Mouse (Mus musculus): Measurements from ENCODE around the gene Adra2b. TPM values are rescaled to one million over a fixed set of nuclear protein-coding genes. Genes with fewer than 3 reads are reported as not detected.

The Adra2b gene
- not detected in 2 replicates for total RNA-seq (2015; ENCODE audit: low replicate concordance)
- total RNA-seq (2017; ENCODE audit: low replicate concordance): not detected in 2 replicates

DNA sequence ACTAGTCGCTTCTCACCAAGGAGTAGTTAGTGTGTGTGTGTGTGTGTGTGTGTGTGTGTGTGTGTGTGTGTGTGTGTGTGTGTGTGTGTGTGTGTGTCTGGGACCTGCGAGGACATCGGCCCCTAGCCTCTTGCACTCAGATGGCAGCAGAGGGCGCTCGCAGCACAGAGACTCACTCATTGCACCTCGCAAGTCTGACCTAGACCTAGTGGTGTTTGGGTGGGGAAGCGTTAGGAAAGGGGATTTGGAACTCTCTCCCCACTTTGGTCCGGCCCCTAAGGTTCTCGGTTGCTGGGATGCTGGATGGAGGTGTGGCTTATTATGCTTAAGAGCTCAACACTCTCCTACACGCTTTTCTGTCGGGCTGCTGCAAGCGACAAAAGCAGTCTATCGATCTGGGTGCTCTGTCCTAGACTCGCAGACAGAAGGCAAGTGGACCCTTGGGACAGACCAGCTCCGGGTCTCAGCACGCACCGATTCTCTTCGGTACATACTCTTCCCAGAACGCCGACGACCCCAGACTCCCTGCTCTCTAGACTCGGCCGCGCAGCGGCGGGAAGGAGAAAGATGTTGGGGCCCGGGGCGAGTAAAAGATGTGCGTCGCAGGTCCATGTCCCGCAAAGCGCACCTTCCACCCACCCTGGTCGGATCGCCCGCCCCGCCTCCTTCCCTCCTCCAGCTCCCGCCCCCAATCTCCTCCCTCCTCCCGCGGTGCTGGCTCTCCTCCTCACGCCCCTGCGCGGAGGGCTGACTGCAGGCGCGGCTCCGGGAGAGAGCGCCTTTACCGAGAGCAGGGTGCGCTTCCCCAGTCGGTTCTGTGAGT is at the start of gene Adra2b:
Adra2b (plus strand) TSS at position 750 of the 823 bp plus-strand sequence.
- no peak for ATAC-seq (replicated peaks; ENCODE audit: low FRiP score, poor library complexity, severe bottlenecking)

DNA sequence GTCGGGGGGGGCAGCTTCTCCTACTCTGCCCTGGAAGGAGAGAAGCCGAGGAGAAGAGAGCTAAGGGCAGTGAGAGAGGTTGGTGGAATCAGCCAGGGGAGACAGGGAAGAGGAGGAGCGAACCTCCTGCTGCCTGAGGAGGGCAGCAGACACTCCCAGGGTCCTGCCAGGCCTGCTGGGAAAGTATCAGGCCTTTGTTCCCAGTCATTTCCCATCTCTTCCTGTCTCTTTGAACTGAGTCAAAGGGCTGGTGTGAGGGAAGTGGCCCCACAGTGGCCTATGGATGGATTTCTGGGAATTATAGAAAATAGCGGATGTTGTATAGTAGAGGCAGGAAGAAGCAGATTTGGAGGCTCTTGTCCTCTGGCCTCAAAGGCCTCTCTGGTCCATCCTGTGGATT is 49.1 kb upstream of the Adra2b start:
- ATAC-seq (replicated peaks; ENCODE audit: low FRiP score, poor library complexity, severe bottlenecking): no peak

DNA sequence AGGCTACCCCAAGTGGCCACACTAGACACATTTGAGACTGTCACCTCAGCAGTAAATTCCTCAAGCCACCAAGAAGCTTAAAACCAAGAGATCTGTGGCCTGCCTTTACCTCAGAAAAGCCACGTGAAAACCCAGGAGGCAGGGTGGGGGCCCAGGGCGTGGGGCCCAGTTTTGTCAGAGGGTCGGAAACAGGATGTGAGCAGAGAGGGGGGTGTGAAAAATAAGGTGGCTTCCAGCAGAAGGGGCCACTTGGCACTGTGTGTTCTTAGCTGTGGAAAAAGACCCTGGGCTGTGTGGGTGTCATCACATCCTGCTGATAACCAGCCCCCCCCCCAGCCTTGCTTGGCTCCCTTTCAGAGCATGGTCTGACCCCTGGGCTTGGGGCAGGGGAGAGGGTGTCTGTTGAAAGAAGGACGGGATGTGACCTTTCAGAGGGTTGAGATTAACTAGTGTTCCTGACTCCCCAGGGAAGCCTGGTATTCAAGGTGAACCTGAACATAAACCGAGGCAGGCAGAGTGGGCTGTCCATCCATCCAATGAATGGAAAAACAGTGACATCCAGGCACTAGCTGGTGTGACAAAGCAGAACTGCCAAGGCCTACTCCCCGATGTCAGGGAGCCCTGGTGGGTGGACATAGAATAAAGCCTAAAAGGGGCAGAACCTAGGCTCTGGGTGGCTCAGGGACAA is 48.4 kb upstream of the Adra2b start:
- ATAC-seq (replicated peaks; ENCODE audit: low FRiP score, poor library complexity, severe bottlenecking): no peak

DNA sequence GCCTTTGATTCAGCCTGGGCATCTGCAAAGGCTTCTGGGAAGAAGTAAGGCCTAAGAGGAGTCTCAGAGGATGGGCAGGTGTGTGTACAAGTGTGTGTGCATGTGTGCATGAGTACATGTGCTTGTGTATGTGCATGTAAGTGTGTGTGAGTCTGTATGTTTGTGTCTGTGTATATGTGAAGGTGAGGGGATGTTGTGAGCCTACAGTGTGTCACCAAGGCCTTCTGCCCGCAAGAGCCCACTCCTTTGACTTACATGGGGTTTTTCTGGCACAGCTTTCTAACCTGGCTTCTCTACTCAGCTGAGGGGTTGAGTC is 47.9 kb upstream of the Adra2b start:
- ATAC-seq (replicated peaks; ENCODE audit: low FRiP score, poor library complexity, severe bottlenecking): no peak

- no peak for ATAC-seq (replicated peaks; ENCODE audit: low FRiP score, poor library complexity, severe bottlenecking)
Measured at GRCm38 (mm10) chr2:127316431-127316830, 46.6 kb upstream of the Adra2b start.

GRCm38 (mm10) chr2:127318136-127318535 is 44.9 kb upstream of the Adra2b start:
- no peak for ATAC-seq (replicated peaks; ENCODE audit: low FRiP score, poor library complexity, severe bottlenecking)

GRCm38 (mm10) chr2:127319071-127319470 is 43.9 kb upstream of the Adra2b start:
- no peak for ATAC-seq (replicated peaks; ENCODE audit: low FRiP score, poor library complexity, severe bottlenecking)

GRCm38 (mm10) chr2:127322671-127323285 is 40.2 kb upstream of the Adra2b start:
- ATAC-seq (replicated peaks; ENCODE audit: low FRiP score, poor library complexity, severe bottlenecking): no peak

DNA sequence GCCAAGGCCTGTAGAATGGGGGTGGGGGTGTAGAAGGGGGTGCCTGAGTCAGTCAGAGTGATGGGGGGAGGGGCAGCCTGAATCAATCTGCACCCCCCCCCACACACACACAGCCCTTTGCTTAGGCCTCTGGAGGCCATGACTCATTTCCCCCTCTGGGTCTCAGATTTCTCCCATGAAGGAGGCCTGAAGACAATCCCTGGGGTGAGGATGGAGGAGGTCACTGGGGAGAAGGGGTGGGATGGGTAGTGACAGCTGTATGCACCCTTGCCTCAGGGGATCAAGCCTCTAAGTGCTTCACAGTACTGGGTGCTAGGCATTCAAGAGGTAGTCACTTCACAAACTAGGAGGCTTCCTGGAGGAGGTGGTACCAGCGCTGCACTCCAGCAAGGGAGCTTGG is 39.3 kb upstream of the Adra2b start:
- ATAC-seq (replicated peaks; ENCODE audit: low FRiP score, poor library complexity, severe bottlenecking): no peak

GRCm38 (mm10) chr2:127324456-127324855 is 38.6 kb upstream of the Adra2b start:
- ATAC-seq (replicated peaks; ENCODE audit: low FRiP score, poor library complexity, severe bottlenecking): no peak

DNA sequence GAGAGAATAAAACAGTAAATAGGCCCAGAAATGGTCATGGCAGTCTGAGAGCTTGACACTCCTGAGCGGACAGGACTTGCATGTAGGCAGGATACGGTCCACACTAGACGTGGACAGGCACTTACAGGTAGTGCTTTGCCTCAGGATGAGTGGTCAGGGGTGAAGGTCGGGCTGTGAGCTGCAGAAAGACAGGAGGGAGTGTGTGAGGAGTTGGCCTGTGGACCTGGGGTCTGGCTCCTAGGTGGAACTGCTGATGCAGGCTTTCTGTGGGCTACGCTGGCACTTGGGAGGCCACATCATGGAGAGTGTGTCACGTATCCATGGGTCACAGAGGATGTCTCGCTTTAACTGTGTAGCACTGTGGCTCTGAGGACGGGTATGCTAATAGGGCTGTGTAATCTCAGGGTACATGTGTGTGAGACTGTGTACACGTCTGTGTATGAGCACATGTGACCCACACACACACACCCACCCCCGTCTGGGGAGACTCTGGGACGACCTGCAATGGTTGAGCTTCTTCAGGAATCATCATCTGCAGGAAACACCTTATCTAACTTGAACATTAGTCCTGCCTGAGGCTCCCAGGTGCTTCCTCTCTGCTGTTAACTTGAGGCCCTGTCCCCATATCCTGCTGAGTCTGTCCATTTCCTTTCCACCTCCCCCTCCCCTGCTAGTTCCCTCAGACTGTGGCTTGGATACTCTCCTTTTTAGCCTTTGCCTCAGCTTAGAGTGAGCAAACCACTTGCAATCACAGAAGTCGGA is 34.7 kb upstream of the Adra2b start:
- no peak for ATAC-seq (replicated peaks; ENCODE audit: low FRiP score, poor library complexity, severe bottlenecking)

GRCm38 (mm10) chr2:127332807-127333570 is 30.0 kb upstream of the Adra2b start:
- ATAC-seq (replicated peaks; ENCODE audit: low FRiP score, poor library complexity, severe bottlenecking): no peak

DNA sequence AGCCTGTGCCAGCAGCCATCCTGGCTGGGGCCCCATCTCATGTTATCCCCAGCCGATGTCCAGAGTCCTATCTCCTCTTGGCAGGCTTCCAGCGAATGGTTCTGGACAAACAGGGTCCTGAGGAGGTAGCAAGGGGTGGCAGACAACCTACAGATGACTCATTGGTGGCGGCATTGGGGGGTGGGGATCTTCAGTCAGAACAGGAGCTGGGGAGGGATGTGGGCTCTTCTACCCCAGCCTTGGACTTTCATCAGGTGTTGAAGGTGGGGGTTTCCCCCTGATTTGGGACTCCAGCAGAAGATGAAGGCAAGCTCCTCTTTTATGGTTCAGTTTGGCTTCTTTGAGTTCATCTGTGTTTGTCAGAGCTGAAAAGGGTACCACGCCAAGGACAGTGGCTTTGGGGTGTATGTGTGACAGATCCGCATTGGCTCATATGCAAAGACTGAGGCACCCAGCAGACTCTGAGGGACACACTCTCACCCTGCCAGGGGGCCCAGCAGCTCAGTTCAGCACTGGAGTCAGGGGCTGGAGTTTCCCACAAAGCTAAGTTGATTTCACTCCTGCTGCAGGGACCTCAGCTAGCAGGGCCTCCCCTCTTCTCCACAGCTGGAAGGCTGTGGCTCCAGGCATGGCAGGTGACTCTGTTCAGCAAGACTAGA is 28.9 kb upstream of the Adra2b start:
- no peak for ATAC-seq (replicated peaks; ENCODE audit: low FRiP score, poor library complexity, severe bottlenecking)

DNA sequence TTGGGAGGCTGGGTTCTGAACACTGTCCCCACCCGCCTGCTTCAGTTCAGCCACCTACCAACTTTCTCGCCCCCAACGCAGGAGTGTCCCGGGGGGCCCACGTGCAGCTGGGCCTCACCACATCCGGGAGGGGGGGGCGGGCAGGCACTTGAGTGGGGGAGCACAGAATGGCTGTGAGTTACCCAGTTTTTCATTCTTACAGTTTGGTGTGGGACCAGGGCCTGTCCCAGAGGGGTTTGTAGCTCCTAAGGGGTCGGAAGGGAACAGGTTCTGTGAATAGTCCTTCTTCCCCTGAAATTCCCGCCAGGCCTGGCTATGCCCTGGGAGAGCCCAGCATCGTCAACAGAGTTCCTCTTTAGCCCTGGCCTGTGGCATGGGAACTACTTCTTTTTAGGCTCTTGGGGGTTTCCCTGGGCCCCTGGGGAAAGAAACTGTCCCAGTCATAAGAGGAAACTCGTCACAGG is 27.9 kb upstream of the Adra2b start:
- no peak for ATAC-seq (replicated peaks; ENCODE audit: low FRiP score, poor library complexity, severe bottlenecking)

GRCm38 (mm10) chr2:127335767-127336496 is 27.1 kb upstream of the Adra2b start, which contains the start of gene Dusp2:
Gene Dusp2 (plus strand): TSS chr2:127336159.
- ATAC-seq (replicated peaks; ENCODE audit: low FRiP score, poor library complexity, severe bottlenecking): no peak

DNA sequence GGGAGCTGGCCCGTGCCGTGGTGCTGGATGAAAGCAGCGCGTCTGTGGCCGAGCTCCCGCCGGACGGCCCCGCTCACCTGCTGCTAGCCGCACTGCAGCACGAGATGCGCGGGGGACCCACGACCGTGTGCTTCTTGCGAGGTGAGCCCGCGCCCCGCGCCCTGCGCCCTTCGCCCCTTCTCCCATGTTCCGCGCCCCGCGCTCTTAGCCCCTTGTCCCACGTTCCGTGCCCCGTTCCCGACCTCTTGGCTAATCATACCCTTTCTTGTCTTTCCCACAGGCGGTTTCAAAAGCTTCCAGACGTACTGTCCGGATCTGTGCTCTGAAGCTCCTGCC is 26.5 kb upstream of the Adra2b start:
- ATAC-seq (replicated peaks; ENCODE audit: low FRiP score, poor library complexity, severe bottlenecking): no peak

DNA sequence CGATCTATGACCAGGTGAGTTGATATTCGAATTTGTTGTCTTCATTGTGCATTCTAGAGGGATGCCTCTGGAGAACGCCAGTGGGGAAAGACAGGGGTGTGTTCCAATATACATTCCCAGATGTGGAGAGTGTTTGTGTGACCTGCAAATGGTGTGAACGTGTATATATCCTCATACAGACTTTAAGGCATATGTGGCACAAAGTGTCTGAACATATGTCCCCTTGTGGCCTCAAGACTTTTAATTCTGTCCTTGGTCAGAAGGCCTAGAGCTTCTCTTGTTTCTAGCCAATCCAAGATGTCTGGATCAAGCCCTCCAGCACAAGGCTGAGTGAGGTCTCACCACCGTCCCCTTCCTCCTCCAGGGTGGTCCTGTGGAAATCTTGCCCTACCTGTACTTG is 26.1 kb upstream of the Adra2b start:
- ATAC-seq (replicated peaks; ENCODE audit: low FRiP score, poor library complexity, severe bottlenecking): no peak

GRCm38 (mm10) chr2:127337531-127337930 is 25.5 kb upstream of the Adra2b start:
- ATAC-seq (replicated peaks; ENCODE audit: low FRiP score, poor library complexity, severe bottlenecking): no peak
